Mouse (Mus musculus): ENCODE data around the gene Rprd1b. TPM values are rescaled to one million over a fixed set of nuclear protein-coding genes. Genes with fewer than 3 reads are reported as not detected.

Rprd1b gene
- polyA plus RNA-seq, 1 experiment from 2014 or later, result 48.2 TPM

GRCm38 (mm10) chr2:158030007-158030406 lies 1.7 kb downstream of the Rprd1b start:
- Histone ChIP-seq H3K9ac (ENCODE audit: low read depth, low read length) (peak overlapping the region; percentile 97), H3K27ac (ENCODE audit: low read depth, low read length) (no peak overlapping the region)

DNA sequence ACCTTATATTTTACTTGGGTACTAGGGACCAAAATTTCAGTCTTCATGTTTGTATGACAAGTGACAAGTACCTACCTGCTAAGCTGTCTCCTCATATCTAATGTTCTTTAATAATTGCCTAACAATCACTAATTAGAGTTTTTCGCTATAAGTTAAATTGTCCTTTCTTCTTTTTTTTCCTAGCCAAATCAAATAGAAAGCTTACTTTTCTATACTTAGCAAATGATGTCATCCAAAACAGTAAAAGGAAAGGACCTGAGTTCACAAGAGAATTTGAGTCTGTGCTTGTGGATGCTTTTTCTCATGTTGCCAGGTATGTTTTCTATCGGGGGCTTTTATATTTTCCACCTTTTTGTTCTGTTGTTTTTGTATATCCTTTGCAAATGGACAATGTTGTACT lies 7.5 kb downstream of the Rprd1b start:
- ATAC-seq (replicated peaks; ENCODE audit: low FRiP score) (no peak), DNase-seq (ENCODE audit: low spot score) (no peak)
- no peak overlapping the region for H3K9ac ChIP-seq (ENCODE audit: low read depth, low read length)
- no peak overlapping the region for H3K27ac ChIP-seq (ENCODE audit: low read depth, low read length)
- H3K4me2 ChIP-seq, result no peak overlapping the region
- no peaks in the 10 kb centered on the region for H3K27me3 ChIP-seq (replicated peaks; ENCODE audit: control insufficient read depth, insufficient read depth, low read length)
- H3K4me3 ChIP-seq (ENCODE audit: low read depth, low read length), result no peak overlapping the region
- WGBS, result 90% methylated on average over 2 of the region's 2 CpGs
- H3K36me3 ChIP-seq (ENCODE audit: control insufficient read depth, insufficient read depth, low read length), result peaks cover 4% of the 10 kb centered on the region
- H3K4me1 ChIP-seq (replicated peaks; ENCODE audit: control insufficient read depth, insufficient read depth, low read length), result peaks cover 30% of the 10 kb centered on the region
- no peaks in the 10 kb centered on the region for H3K9me3 ChIP-seq (ENCODE audit: control insufficient read depth, low read length)

More at GRCm38 (mm10) chr2:158030007-158030406, 1.7 kb downstream of the Rprd1b start:
- no peaks in the 10 kb centered on the region for H3K27me3 ChIP-seq (replicated peaks; ENCODE audit: control insufficient read depth, insufficient read depth, low read length)
- H3K4me3 ChIP-seq (ENCODE audit: low read depth, low read length), result peak overlapping the region; percentile 98
- no peaks in the 10 kb centered on the region for H3K9me3 ChIP-seq (ENCODE audit: control insufficient read depth, low read length)
- H3K4me2 ChIP-seq, result peak overlapping the region; percentile 81
- WGBS, result 71% methylated on average over 7 of the region's 7 CpGs
- H3K4me1 ChIP-seq (replicated peaks; ENCODE audit: control insufficient read depth, insufficient read depth, low read length), result peaks cover 35% of the 10 kb centered on the region
- no peak for DNase-seq (ENCODE audit: low spot score)
- ATAC-seq (replicated peaks; ENCODE audit: low FRiP score), result no peak
- H3K36me3 ChIP-seq (ENCODE audit: control insufficient read depth, insufficient read depth, low read length), result no peaks in the 10 kb centered on the region

GRCm38 (mm10) chr2:158036408-158036807 lies 8.1 kb downstream of the Rprd1b start:
- no peak for ATAC-seq (replicated peaks; ENCODE audit: low FRiP score)
- whole genome bisulfite sequencing, result 86% methylated on average over 6 of the region's 6 CpGs
- Histone ChIP-seq H3K4me1 (replicated peaks; ENCODE audit: control insufficient read depth, insufficient read depth, low read length) (peaks cover 26% of the 10 kb centered on the region), H3K36me3 (ENCODE audit: control insufficient read depth, insufficient read depth, low read length) (peaks cover 4% of the 10 kb centered on the region), H3K4me3 (ENCODE audit: low read depth, low read length) (no peak overlapping the region), H3K27ac (ENCODE audit: low read depth, low read length) (no peak overlapping the region), H3K9ac (ENCODE audit: low read depth, low read length) (no peak overlapping the region), H3K27me3 (replicated peaks; ENCODE audit: control insufficient read depth, insufficient read depth, low read length) (no peaks in the 10 kb centered on the region), H3K4me2 (no peak overlapping the region), H3K9me3 (ENCODE audit: control insufficient read depth, low read length) (no peaks in the 10 kb centered on the region)
- no peak for DNase-seq (ENCODE audit: low spot score)

DNA sequence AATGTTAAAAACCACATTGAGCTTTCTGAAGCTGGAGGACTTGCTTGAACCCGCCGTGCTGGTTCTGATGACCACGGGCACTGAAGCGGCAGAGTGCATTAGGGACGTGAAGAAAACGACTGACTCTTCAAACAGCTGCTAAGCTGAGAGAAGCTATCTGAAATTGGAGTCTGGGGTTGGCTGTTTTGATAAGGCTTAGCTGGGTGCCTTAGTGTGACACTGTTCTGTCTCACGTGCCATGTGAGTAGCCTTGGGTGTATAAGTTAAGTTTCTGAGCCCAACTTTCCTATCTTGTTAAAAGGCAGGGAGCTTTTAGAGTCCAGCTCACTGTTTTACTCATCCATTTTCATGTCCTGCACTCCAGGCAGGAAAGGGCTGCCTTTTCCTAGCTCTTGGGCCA lies 8.7 kb downstream of the Rprd1b start:
- Histone ChIP-seq H3K9ac (ENCODE audit: low read depth, low read length) (no peak overlapping the region), H3K4me3 (ENCODE audit: low read depth, low read length) (no peak overlapping the region), H3K4me2 (no peak overlapping the region), H3K36me3 (ENCODE audit: control insufficient read depth, insufficient read depth, low read length) (peaks cover 4% of the 10 kb centered on the region), H3K4me1 (replicated peaks; ENCODE audit: control insufficient read depth, insufficient read depth, low read length) (peaks cover 25% of the 10 kb centered on the region), H3K27me3 (replicated peaks; ENCODE audit: control insufficient read depth, insufficient read depth, low read length) (no peaks in the 10 kb centered on the region), H3K27ac (ENCODE audit: low read depth, low read length) (0 out of 2 replicates have a peak overlapping the region, but pooled peaks have one; percentile 14), H3K9me3 (ENCODE audit: control insufficient read depth, low read length) (no peaks in the 10 kb centered on the region)
- DNase-seq (ENCODE audit: low spot score), result no peak
- ATAC-seq (replicated peaks; ENCODE audit: low FRiP score), result peak; percentile 91
- WGBS, result 60% methylated on average over 7 of the region's 7 CpGs

DNA sequence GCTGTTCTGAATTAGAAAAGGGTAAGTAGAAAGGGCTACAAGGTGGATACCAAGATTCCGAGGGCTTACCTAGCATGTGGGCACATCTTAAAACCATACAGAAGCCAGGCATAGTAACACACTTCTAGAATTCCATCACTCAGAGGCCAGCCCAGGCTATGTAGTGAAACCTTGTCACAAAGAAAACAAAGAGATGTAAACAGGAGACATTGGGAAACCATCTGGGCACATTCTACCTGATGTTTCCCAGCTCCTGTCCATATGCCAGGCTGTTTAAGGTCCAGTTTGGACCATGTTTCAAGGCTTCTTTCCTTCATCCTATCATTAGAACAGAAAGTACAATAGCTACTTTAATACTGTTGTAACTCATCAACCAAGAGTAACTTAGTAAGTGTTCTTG lies 9.3 kb downstream of the Rprd1b start:
- H3K27ac ChIP-seq (ENCODE audit: low read depth, low read length), result no peak overlapping the region
- peaks cover 4% of the 10 kb centered on the region for H3K36me3 ChIP-seq (ENCODE audit: control insufficient read depth, insufficient read depth, low read length)
- no peak overlapping the region for H3K9ac ChIP-seq (ENCODE audit: low read depth, low read length)
- H3K4me3 ChIP-seq (ENCODE audit: low read depth, low read length), result no peak overlapping the region
- no peaks in the 10 kb centered on the region for H3K27me3 ChIP-seq (replicated peaks; ENCODE audit: control insufficient read depth, insufficient read depth, low read length)
- 94% methylated on average over 1 of the region's 1 CpGs for WGBS
- H3K4me1 ChIP-seq (replicated peaks; ENCODE audit: control insufficient read depth, insufficient read depth, low read length), result peaks cover 20% of the 10 kb centered on the region
- ATAC-seq (replicated peaks; ENCODE audit: low FRiP score), result no peak
- no peak for DNase-seq (ENCODE audit: low spot score)
- no peaks in the 10 kb centered on the region for H3K9me3 ChIP-seq (ENCODE audit: control insufficient read depth, low read length)
- H3K4me2 ChIP-seq, result no peak overlapping the region

- WGBS, result 73% methylated on average over 1 of the region's 1 CpGs
Observed at GRCm38 (mm10) chr2:158039662-158040061, 11.4 kb downstream of the Rprd1b start.

GRCm38 (mm10) chr2:158040396-158040795 lies 12.1 kb downstream of the Rprd1b start:
- Histone ChIP-seq H3K27me3 (replicated peaks; ENCODE audit: control insufficient read depth, insufficient read depth, low read length) (no peaks in the 10 kb centered on the region), H3K36me3 (ENCODE audit: control insufficient read depth, insufficient read depth, low read length) (peaks cover 16% of the 10 kb centered on the region), H3K27ac (ENCODE audit: low read depth, low read length) (no peak overlapping the region), H3K4me2 (no peak overlapping the region), H3K4me1 (replicated peaks; ENCODE audit: control insufficient read depth, insufficient read depth, low read length) (peaks cover 15% of the 10 kb centered on the region), H3K9me3 (ENCODE audit: control insufficient read depth, low read length) (no peaks in the 10 kb centered on the region), H3K4me3 (ENCODE audit: low read depth, low read length) (no peak overlapping the region), H3K9ac (ENCODE audit: low read depth, low read length) (no peak overlapping the region)
- ATAC-seq (replicated peaks; ENCODE audit: low FRiP score) (no peak), DNase-seq (ENCODE audit: low spot score) (no peak)
- 95% methylated on average over 2 of the region's 2 CpGs for WGBS

More at GRCm38 (mm10) chr2:158039662-158040061, 11.4 kb downstream of the Rprd1b start:
- Histone ChIP-seq H3K36me3 (ENCODE audit: control insufficient read depth, insufficient read depth, low read length) (peaks cover 13% of the 10 kb centered on the region), H3K4me2 (no peak overlapping the region), H3K27me3 (replicated peaks; ENCODE audit: control insufficient read depth, insufficient read depth, low read length) (no peaks in the 10 kb centered on the region), H3K4me1 (replicated peaks; ENCODE audit: control insufficient read depth, insufficient read depth, low read length) (peaks cover 15% of the 10 kb centered on the region), H3K9me3 (ENCODE audit: control insufficient read depth, low read length) (no peaks in the 10 kb centered on the region), H3K27ac (ENCODE audit: low read depth, low read length) (no peak overlapping the region), H3K9ac (ENCODE audit: low read depth, low read length) (no peak overlapping the region), H3K4me3 (ENCODE audit: low read depth, low read length) (no peak overlapping the region)
- ATAC-seq (replicated peaks; ENCODE audit: low FRiP score) (no peak), DNase-seq (ENCODE audit: low spot score) (no peak)

DNA sequence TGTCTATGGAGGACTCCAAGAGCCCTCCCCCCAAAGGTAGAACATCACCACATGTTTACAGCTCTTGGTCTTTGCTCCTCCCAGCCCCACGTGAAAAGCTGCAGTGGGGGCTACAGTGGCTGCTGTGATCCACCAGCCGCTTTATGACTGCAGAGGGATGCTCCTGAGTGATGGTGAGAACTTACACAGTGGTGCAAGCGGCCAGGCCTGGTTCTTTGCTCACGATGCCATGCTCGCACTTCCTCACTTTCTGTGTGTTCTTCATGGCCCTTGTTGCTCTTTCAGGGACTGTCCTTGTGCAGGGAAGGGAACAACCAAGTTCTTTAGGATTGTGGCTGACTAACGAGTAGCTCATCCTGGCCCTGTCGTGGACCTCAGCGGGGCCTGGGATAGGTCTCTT lies 15.2 kb downstream of the Rprd1b start:
- peaks cover 19% of the 10 kb centered on the region; the same call in 1 of the 2 replicates for H3K36me3 ChIP-seq (ENCODE audit: control insufficient read depth, insufficient read depth, low read length)

DNA sequence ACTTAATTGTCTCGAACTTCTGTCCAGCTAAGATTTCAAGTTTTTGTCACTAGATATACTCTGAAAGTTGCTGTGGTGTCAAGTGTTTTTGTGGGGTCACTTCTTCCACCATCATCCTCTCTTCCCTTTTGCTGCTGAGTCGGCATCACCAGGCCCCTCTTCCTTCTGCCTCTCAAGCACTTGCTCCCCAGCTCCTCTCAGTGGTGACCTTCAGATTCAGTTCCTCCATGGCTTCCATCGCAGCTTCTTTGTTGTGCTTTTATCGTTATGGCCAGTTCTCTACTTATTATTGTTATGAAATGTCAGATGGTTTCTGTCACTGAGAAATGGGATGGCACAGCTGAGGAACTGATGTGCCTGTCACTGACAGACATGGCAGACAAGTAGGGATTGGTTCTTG lies 17.9 kb downstream of the Rprd1b start:
- no peak for ATAC-seq (replicated peaks; ENCODE audit: low FRiP score)
- Histone ChIP-seq H3K4me3 (ENCODE audit: low read depth, low read length) (no peak overlapping the region), H3K9ac (ENCODE audit: low read depth, low read length) (no peak overlapping the region), H3K4me2 (no peak overlapping the region), H3K27ac (ENCODE audit: low read depth, low read length) (no peak overlapping the region), H3K4me1 (replicated peaks; ENCODE audit: control insufficient read depth, insufficient read depth, low read length) (no peaks in the 10 kb centered on the region), H3K27me3 (replicated peaks; ENCODE audit: control insufficient read depth, insufficient read depth, low read length) (no peaks in the 10 kb centered on the region), H3K9me3 (ENCODE audit: control insufficient read depth, low read length) (no peaks in the 10 kb centered on the region), H3K36me3 (ENCODE audit: control insufficient read depth, insufficient read depth, low read length) (peaks cover 29% of the 10 kb centered on the region)
- no peak for DNase-seq (ENCODE audit: low spot score)
- WGBS, result 76% methylated on average over 4 of the region's 4 CpGs

More for the DNA sequence above, 15.2 kb downstream of the Rprd1b start:
- Histone ChIP-seq H3K4me3 (ENCODE audit: low read depth, low read length) (no peak overlapping the region), H3K27me3 (replicated peaks; ENCODE audit: control insufficient read depth, insufficient read depth, low read length) (no peaks in the 10 kb centered on the region), H3K4me1 (replicated peaks; ENCODE audit: control insufficient read depth, insufficient read depth, low read length) (no peaks in the 10 kb centered on the region), H3K9ac (ENCODE audit: low read depth, low read length) (no peak overlapping the region), H3K9me3 (ENCODE audit: control insufficient read depth, low read length) (no peaks in the 10 kb centered on the region), H3K4me2 (no peak overlapping the region), H3K27ac (ENCODE audit: low read depth, low read length) (no peak overlapping the region)
- no peak for DNase-seq (ENCODE audit: low spot score)
- no peak for ATAC-seq (replicated peaks; ENCODE audit: low FRiP score)
- WGBS, result 90% methylated on average over 8 of the region's 8 CpGs

Data from liver, embryonic 11.5 days (tissue).